24 mouse cellular contexts compared by ENCODE assay signal in the genomic region with DNA sequence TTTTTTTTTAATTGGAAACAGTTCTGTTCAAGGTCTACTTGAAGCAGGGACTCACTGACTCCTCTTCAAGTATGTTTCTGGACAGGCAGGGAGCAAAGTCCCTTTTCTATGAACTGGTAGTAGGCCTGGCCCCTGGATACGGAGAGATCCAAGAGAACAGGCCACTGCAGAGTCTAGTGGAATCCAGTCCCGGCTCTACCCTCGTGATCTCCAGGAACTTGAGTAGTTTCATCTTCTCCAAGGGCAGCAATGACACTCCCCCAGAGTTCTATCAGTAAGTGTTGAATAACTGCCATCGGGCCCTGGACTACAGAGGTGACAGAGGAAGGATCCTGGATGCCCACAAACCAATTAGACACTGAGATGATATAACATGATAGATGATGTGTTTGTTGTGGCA. TPM values are rescaled to one million over a fixed set of nuclear protein-coding genes. Genes with fewer than 3 reads are reported as not detected.
DNase-seq lines count a peak whose midpoint lies in the region; ATAC-seq and TF ChIP-seq lines count a peak whose summit lies in the region.
"Had no signal": no experiment of that assay in that cellular context is flagged by ENCODE, and none has a peak within 500 bp of the region (broad histone marks: within the 10 kb centered on the region; RNA-seq: fewer than 3 reads in every experiment).

No protein-coding gene starts in this region.

- H3K9ac ChIP-seq in kidney, embryonic 16.5 days (replicated peaks; ENCODE audit: low read length): no peak overlapping the region
- H3K9ac ChIP-seq in ES-Bruce4 (ENCODE audit: low read depth, poor library complexity, severe bottlenecking): 0 out of 2 replicates have a peak overlapping the region, but pooled peaks have one; percentile 31
- H3K9ac ChIP-seq in kidney, postnatal 0 days (ENCODE audit: low read depth, low read length): no peak overlapping the region
- H3K9ac ChIP-seq: forebrain, embryonic 13.5 days; stomach, embryonic 15.5 days had no signal

- WGBS in kidney, embryonic 16.5 days: 40% methylated on average over 4 of the region's 4 CpGs
- WGBS in embryonic facial prominence, embryonic 10.5 days: 56% methylated on average over 4 of the region's 4 CpGs
- 30% methylated on average over 4 of the region's 4 CpGs for WGBS in kidney, postnatal 0 days
- 76% methylated on average over 4 of the region's 4 CpGs for WGBS in midbrain, embryonic 10.5 days

- no peak overlapping the region for H3K4me3 ChIP-seq in kidney, embryonic 16.5 days (ENCODE audit: low read length)
- H3K4me3 ChIP-seq in ES-Bruce4 (ENCODE audit: low read depth, low read length): no peak overlapping the region
- H3K4me3 ChIP-seq in embryonic facial prominence, embryonic 10.5 days: no peak overlapping the region
- H3K4me3 ChIP-seq in kidney, postnatal 0 days (replicated peaks; ENCODE audit: low read depth, low read length): no peak overlapping the region
- no peak overlapping the region for H3K4me3 ChIP-seq in midbrain, embryonic 10.5 days
- H3K4me3 ChIP-seq: forebrain, embryonic 13.5 days; heart, embryonic 13.5 days; left cerebral cortex, adult 2 months; stomach, embryonic 15.5 days had no signal

- no peaks in the 10 kb centered on the region for H3K36me3 ChIP-seq in kidney, embryonic 16.5 days (ENCODE audit: insufficient read depth, low read length)
- H3K36me3 ChIP-seq in ES-Bruce4 (ENCODE audit: control insufficient read depth, insufficient read depth, low read length, poor library complexity, severe bottlenecking): no peaks in the 10 kb centered on the region
- H3K36me3 ChIP-seq in embryonic facial prominence, embryonic 10.5 days (replicated peaks): no peaks in the 10 kb centered on the region
- H3K36me3 ChIP-seq in kidney, postnatal 0 days (ENCODE audit: insufficient read depth, low read length): no peaks in the 10 kb centered on the region
- no peaks in the 10 kb centered on the region for H3K36me3 ChIP-seq in midbrain, embryonic 10.5 days
- H3K36me3 ChIP-seq: heart, embryonic 13.5 days; stomach, embryonic 15.5 days had no signal

- no peaks in the 10 kb centered on the region for H3K27me3 ChIP-seq in kidney, embryonic 16.5 days (ENCODE audit: insufficient read depth, low read length)
- H3K27me3 ChIP-seq in ES-Bruce4 (ENCODE audit: control insufficient read depth, insufficient read depth, low read length, poor library complexity, severe bottlenecking): no peaks in the 10 kb centered on the region
- peaks cover 16% of the 10 kb centered on the region for H3K27me3 ChIP-seq in embryonic facial prominence, embryonic 10.5 days (replicated peaks; ENCODE audit: low read depth, poor library complexity, severe bottlenecking)
- H3K27me3 ChIP-seq in kidney, postnatal 0 days (ENCODE audit: insufficient read depth, low read length): no peaks in the 10 kb centered on the region
- peaks cover 9% of the 10 kb centered on the region for H3K27me3 ChIP-seq in midbrain, embryonic 10.5 days (ENCODE audit: low read depth, poor library complexity, severe bottlenecking)
- H3K27me3 ChIP-seq: forebrain, embryonic 13.5 days; heart, embryonic 13.5 days had no signal

- TF ChIP-seq CTCF in ES-Bruce4 (IDR thresholded peaks at IDR 0.05; ENCODE audit: low read depth, low read length): no peak
- no peak for TF ChIP-seq CTCF in kidney, postnatal 0 days (IDR thresholded peaks at IDR 0.05; ENCODE audit: low read depth)

- ATAC-seq in kidney, embryonic 16.5 days (ENCODE audit: low FRiP score, low TSS enrichment): no peak
- peak; percentile 51; the same call in 1 of the 2 replicates for ATAC-seq in kidney, postnatal 0 days (replicated peaks; ENCODE audit: low FRiP score, low read depth)
- ATAC-seq: forebrain, embryonic 13.5 days; hindbrain, postnatal 0 days had no signal

- TF ChIP-seq EP300 in ES-Bruce4 (IDR thresholded peaks at IDR 0.05; ENCODE audit: insufficient read depth, low read depth, low read length): no peak

- no peak for TF ChIP-seq POLR2A in ES-Bruce4 (IDR thresholded peaks at IDR 0.05; ENCODE audit: insufficient read depth, low read length)

- peaks cover 24% of the 10 kb centered on the region for H3K4me1 ChIP-seq in kidney, embryonic 16.5 days (ENCODE audit: insufficient read depth, low read length)
- H3K4me1 ChIP-seq in ES-Bruce4 (ENCODE audit: control insufficient read depth, insufficient read depth, low read length): peaks cover 10% of the 10 kb centered on the region
- peaks cover 63% of the 10 kb centered on the region for H3K4me1 ChIP-seq in embryonic facial prominence, embryonic 10.5 days
- peaks cover 5% of the 10 kb centered on the region; the same call in 1 of the 2 replicates for H3K4me1 ChIP-seq in kidney, postnatal 0 days (replicated peaks; ENCODE audit: insufficient read depth, low read length)
- peaks cover 28% of the 10 kb centered on the region for H3K4me1 ChIP-seq in midbrain, embryonic 10.5 days
- H3K4me1 ChIP-seq: stomach, embryonic 15.5 days had no signal

- H3K4me2 ChIP-seq in kidney, embryonic 16.5 days (replicated peaks; ENCODE audit: low read depth, low read length): no peak overlapping the region
- no peak overlapping the region for H3K4me2 ChIP-seq in kidney, postnatal 0 days (ENCODE audit: low read length)
- H3K4me2 ChIP-seq: forebrain, embryonic 13.5 days; stomach, embryonic 15.5 days had no signal

- DNase-seq in kidney, adult 18-20 months: peak; percentile 53
- DNase-seq in embryonic facial prominence, embryonic 10.5 days (ENCODE audit: low spot score): no peak
- DNase-seq in kidney, postnatal 0 days (ENCODE audit: low spot score): peak; percentile 35
- DNase-seq in layer of hippocampus, adult 18-20 months (ENCODE audit: low spot score in 2 of 2): no peak
- DNase-seq in spleen, postnatal 36 days (ENCODE audit: low spot score in 2 of 2): no peak
- no peak for DNase-seq in midbrain, embryonic 10.5 days (ENCODE audit: low spot score)
- DNase-seq: cerebellum, postnatal 10 days; heart, postnatal 4 days; lung, postnatal 14 days; right cerebral cortex, adult 18-20 months; spleen, adult 18-20 months had no signal

- H3K27ac ChIP-seq in kidney, embryonic 16.5 days (ENCODE audit: low read length): no peak overlapping the region; the same call in 1 of the 2 replicates
- H3K27ac ChIP-seq in ES-Bruce4 (ENCODE audit: insufficient read depth, low read length): no peak overlapping the region
- H3K27ac ChIP-seq in embryonic facial prominence, embryonic 10.5 days (replicated peaks): peak overlapping the region; percentile 54
- 0 out of 2 replicates have a peak overlapping the region, but pooled peaks have one; percentile 44 for H3K27ac ChIP-seq in kidney, postnatal 0 days
- no peak overlapping the region for H3K27ac ChIP-seq in midbrain, embryonic 10.5 days (replicated peaks)
- H3K27ac ChIP-seq: forebrain, embryonic 13.5 days; hindbrain, postnatal 0 days; left cerebral cortex, adult 2 months; stomach, embryonic 15.5 days had no signal

- no peaks in the 10 kb centered on the region for H3K9me3 ChIP-seq in kidney, embryonic 16.5 days (ENCODE audit: low read length)
- H3K9me3 ChIP-seq in ES-Bruce4 (replicated peaks; ENCODE audit: control insufficient read depth, insufficient read depth, low read length, poor library complexity, severe bottlenecking): no peaks in the 10 kb centered on the region
- no peaks in the 10 kb centered on the region for H3K9me3 ChIP-seq in embryonic facial prominence, embryonic 10.5 days
- no peaks in the 10 kb centered on the region for H3K9me3 ChIP-seq in kidney, postnatal 0 days (replicated peaks; ENCODE audit: low read length)
- H3K9me3 ChIP-seq in midbrain, embryonic 10.5 days (replicated peaks): no peaks in the 10 kb centered on the region
- H3K9me3 ChIP-seq: forebrain, embryonic 13.5 days; heart, embryonic 13.5 days; stomach, embryonic 15.5 days had no signal

RNA-seq across cellular contexts. Expression of a gene that starts 9.2 kb away (rescaled TPM):
- polyA plus RNA-seq in kidney, embryonic 16.5 days (2015; fragmentation: Nextera tagmentation; extraction: Ambion mirVana): not detected in 2 replicates
- polyA plus RNA-seq in ES-Bruce4 (2011; ENCODE audit: insufficient read depth, insufficient read length, low read depth, missing spikeins): not detected in 2 replicates
- polyA plus RNA-seq in embryonic facial prominence, embryonic 10.5 days (2016; fragmentation: Nextera tagmentation; extraction: Ambion mirVana): not detected in 2 replicates
- polyA plus RNA-seq in kidney, postnatal 0 days (2015; fragmentation: Nextera tagmentation; extraction: Ambion mirVana): not detected in 2 replicates
- not detected for total RNA-seq in layer of hippocampus, adult 18-20 months (2021)
- not detected in 2 replicates for polyA plus RNA-seq in midbrain, embryonic 10.5 days (2016; fragmentation: Nextera tagmentation; extraction: Ambion mirVana)
- total RNA-seq: granulocyte monocyte progenitor cell, adult 5-6 weeks; heart, postnatal 4 days; hindbrain, postnatal 0 days; layer of hippocampus, adult 8-10 months; left cerebral cortex, adult 2 months; megakaryocyte-erythroid progenitor cell, adult 5-6 weeks; midbrain, postnatal 0 days had no signal
- polyA plus RNA-seq: C2C12; forebrain, embryonic 13.5 days; heart, embryonic 13.5 days; hindbrain, postnatal 0 days; limb, embryonic 11.5 days; midbrain, postnatal 0 days; stomach, embryonic 15.5 days had no signal

RNA-seq across cellular contexts. Expression of a gene that starts 22.7 kb away (rescaled TPM):
- 14.0 and 18.4 TPM in 2 replicates for polyA plus RNA-seq in kidney, embryonic 16.5 days (2015; fragmentation: Nextera tagmentation; extraction: Ambion mirVana)
- polyA plus RNA-seq in ES-Bruce4 (2011; ENCODE audit: insufficient read depth, insufficient read length, low read depth, missing spikeins): 130 and 140 TPM in 2 replicates
- 23.5 and 28.4 TPM in 2 replicates for polyA plus RNA-seq in embryonic facial prominence, embryonic 10.5 days (2016; fragmentation: Nextera tagmentation; extraction: Ambion mirVana)
- 17.5 and 18.8 TPM in 2 replicates for polyA plus RNA-seq in kidney, postnatal 0 days (2015; fragmentation: Nextera tagmentation; extraction: Ambion mirVana)
- 10 to 100 TPM; 45.8 to 46.2 TPM for total RNA-seq in layer of hippocampus, adult 18-20 months (2021)
- polyA plus RNA-seq in midbrain, embryonic 10.5 days (2016; fragmentation: Nextera tagmentation; extraction: Ambion mirVana): 22.8 and 23.8 TPM in 2 replicates

RNA-seq across cellular contexts. Expression of a gene that starts 29.7 kb away (rescaled TPM):
- 44.7 and 45.7 TPM in 2 replicates for polyA plus RNA-seq in kidney, embryonic 16.5 days (2015; fragmentation: Nextera tagmentation; extraction: Ambion mirVana)
- polyA plus RNA-seq in ES-Bruce4 (2011; ENCODE audit: insufficient read depth, insufficient read length, low read depth, missing spikeins): 43.1 and 49.3 TPM in 2 replicates
- polyA plus RNA-seq in embryonic facial prominence, embryonic 10.5 days (2016; fragmentation: Nextera tagmentation; extraction: Ambion mirVana): 55.0 and 57.2 TPM in 2 replicates
- polyA plus RNA-seq in kidney, postnatal 0 days (2015; fragmentation: Nextera tagmentation; extraction: Ambion mirVana): 22.3 and 24.0 TPM in 2 replicates
- total RNA-seq in layer of hippocampus, adult 18-20 months (2021): 10 to 100 TPM; 16.3 to 17.1 TPM
- polyA plus RNA-seq in midbrain, embryonic 10.5 days (2016; fragmentation: Nextera tagmentation; extraction: Ambion mirVana): 51.4 and 56.3 TPM in 2 replicates

Comparison
In these comparisons a context has a peak if more than half of its experiments do, and no peak if none do; other contexts are left out.
1. H3K27ac ChIP-seq: peak in embryonic facial prominence, embryonic 10.5 days (single experiment) and kidney, postnatal 0 days (single experiment); none in kidney, embryonic 16.5 days (single experiment), ES-Bruce4 (single experiment) and midbrain, embryonic 10.5 days (single experiment).
2. DNase-seq: peak in kidney, adult 18-20 months (single experiment) and kidney, postnatal 0 days (single experiment); none in embryonic facial prominence, embryonic 10.5 days (single experiment), layer of hippocampus, adult 18-20 months (0 of 2), spleen, postnatal 36 days (0 of 2) and midbrain, embryonic 10.5 days (single experiment).